Mouse (Mus musculus): Measurements from ENCODE around the gene Zbtb44. TPM values are rescaled to one million over a fixed set of nuclear protein-coding genes. Genes with fewer than 3 reads are reported as not detected.

Zbtb44 gene
- polyA plus RNA-seq, 1 experiment from 2014 or later: 7.8 TPM

DNA sequence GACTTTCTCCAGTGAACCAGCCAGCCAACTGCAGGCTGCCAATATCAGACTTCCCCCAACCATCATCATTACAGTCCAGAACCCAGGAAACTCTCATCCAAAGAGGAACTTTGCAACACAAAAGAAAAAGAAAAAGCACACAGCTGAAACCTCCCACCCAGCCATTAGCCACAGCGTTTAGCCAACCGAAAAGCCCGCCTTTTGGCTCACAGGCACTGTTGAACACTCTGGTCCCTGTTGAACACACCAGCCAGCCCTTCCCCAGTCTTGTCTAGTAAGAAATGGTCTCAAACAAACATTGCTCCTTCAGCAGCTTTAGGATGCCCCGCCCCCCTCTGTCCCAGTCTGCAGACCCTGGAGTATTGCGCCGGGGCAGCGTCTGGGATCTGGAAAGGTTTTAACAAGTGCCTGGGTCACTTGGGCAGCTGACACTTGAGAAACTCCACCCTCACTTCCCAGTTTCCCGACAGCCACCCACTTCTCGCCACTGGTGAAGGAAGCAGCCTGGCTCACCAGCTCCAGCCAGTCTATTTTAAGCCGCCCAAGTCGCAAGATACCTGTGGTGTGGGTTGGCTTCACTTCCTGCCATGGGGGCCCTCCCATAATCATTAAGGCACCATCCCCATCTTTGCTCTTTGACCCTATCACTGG, 89.6 kb downstream of the Zbtb44 start:
- Histone ChIP-seq H3K27ac (no peak overlapping the region; the same call in 1 of the 2 replicates), H3K4me1 (peaks cover 34% of the 10 kb centered on the region)

DNA sequence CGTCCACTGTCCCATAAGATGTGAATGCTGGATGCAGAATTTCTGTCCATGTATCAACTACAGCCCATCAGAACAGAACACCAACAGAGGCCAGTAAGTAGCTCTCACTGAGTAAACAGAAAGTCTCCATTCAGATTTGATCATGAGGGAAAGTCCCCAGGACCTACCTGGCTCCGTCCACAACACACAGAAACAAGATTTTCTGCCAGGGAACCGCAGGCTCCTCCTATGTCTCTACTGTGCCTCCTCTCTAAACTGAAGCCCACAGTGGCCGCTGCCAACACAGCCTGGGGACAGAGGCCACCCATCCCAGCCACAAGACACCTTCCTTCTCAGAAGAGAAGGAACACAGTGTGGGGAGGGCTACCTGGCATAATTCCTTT, 90.1 kb downstream of the Zbtb44 start:
- Histone ChIP-seq H3K4me1 (peaks cover 34% of the 10 kb centered on the region), H3K27ac (no peak overlapping the region; the same call in 1 of the 2 replicates), H3K4me3 (no peak overlapping the region), H3K9me3 (no peaks in the 10 kb centered on the region), H3K36me3 (no peaks in the 10 kb centered on the region), H3K4me2 (replicated peaks) (no peak overlapping the region), H3K9ac (no peak overlapping the region), H3K27me3 (no peaks in the 10 kb centered on the region)
- no peak for ATAC-seq (ENCODE audit: low FRiP score, low read depth)
- 35% methylated on average over 4 of the region's 4 CpGs for WGBS

More for the DNA sequence above, 89.6 kb downstream of the Zbtb44 start:
- no peak for ATAC-seq (ENCODE audit: low FRiP score, low read depth)
- Histone ChIP-seq H3K4me2 (replicated peaks) (peak overlapping the region; percentile 5; the same call in 1 of the 2 replicates), H3K27me3 (no peaks in the 10 kb centered on the region), H3K4me3 (no peak overlapping the region), H3K9ac (no peak overlapping the region), H3K36me3 (no peaks in the 10 kb centered on the region), H3K9me3 (no peaks in the 10 kb centered on the region)
- WGBS: 31% methylated on average over 11 of the region's 11 CpGs

DNA sequence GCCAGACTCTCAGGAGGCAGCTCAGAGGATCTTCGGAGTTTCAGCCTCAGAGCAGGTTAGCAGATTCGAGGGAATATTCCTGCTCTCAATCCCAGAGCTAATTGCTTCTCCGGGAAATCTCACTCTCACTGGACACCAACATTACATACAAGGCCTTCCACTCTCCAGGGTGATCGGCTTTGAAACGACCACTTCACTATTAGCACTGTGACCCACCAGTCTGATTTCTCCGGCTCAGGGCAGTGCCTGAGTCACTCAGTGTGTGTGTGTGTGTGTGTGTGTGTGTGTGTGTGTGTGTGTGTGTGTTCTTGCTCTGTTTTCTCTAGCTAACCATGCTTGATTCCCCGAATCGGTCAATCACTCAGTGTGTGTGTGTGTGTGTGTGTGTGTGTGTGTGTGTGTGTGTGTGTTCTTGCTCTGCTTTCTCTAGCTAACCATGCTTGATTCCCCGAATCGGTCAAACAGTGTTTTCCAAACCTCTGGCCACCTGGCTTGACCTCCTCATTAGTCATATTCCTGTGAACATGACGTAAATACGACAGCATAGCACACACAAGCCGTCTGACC, 92.1 kb downstream of the Zbtb44 start:
- WGBS: 49% methylated on average over 13 of the region's 13 CpGs
- Histone ChIP-seq H3K36me3 (no peaks in the 10 kb centered on the region), H3K9ac (no peak overlapping the region), H3K9me3 (no peaks in the 10 kb centered on the region), H3K4me1 (peaks cover 34% of the 10 kb centered on the region), H3K4me2 (replicated peaks) (no peak overlapping the region), H3K27me3 (0 out of 2 replicates have a peak, but pooled peaks cover 3% of the 10 kb centered on the region), H3K27ac (no peak overlapping the region), H3K4me3 (no peak overlapping the region)
- ATAC-seq (ENCODE audit: low FRiP score, low read depth): no peak

Other genes with a start within 250 kb of the Zbtb44 start
- 31.9 and 39.2 TPM in 2 replicates for gene Adamts15, start 108.2 kb upstream of the Zbtb44 start, polyA plus RNA-seq (2015; fragmentation: Nextera tagmentation; extraction: Ambion mirVana)
- gene Adamts8, start 88.1 kb upstream of the Zbtb44 start, polyA plus RNA-seq (2015; fragmentation: Nextera tagmentation; extraction: Ambion mirVana): 3.6 and 4.4 TPM in 2 replicates
- gene St14, start 101.2 kb downstream of the Zbtb44 start, polyA plus RNA-seq (2015; fragmentation: Nextera tagmentation; extraction: Ambion mirVana): 6.9 and 9.2 TPM in 2 replicates
- 169 and 186 TPM in 2 replicates for gene Aplp2, start 181.2 kb downstream of the Zbtb44 start, polyA plus RNA-seq (2015; fragmentation: Nextera tagmentation; extraction: Ambion mirVana)
- 5.1 and 5.2 TPM in 2 replicates for gene Prdm10, start 249.9 kb downstream of the Zbtb44 start, polyA plus RNA-seq (2015; fragmentation: Nextera tagmentation; extraction: Ambion mirVana)